Mouse (Mus musculus) 416B (cell line): ENCODE measurements around the gene Prr32.

Experiments used
- DNase-seq: peaks from one replicate; pipeline ENCODE4 v3.0.0; 2011; ENCODE audit warnings: low read depth

Prr32 gene

GRCm38 (mm10) chrX:45090604-45091003 lies at the start of gene Prr32:
Prr32 (plus strand) TSS chrX:45090904.
- DNase-seq: no peak
